In the genomic region with DNA sequence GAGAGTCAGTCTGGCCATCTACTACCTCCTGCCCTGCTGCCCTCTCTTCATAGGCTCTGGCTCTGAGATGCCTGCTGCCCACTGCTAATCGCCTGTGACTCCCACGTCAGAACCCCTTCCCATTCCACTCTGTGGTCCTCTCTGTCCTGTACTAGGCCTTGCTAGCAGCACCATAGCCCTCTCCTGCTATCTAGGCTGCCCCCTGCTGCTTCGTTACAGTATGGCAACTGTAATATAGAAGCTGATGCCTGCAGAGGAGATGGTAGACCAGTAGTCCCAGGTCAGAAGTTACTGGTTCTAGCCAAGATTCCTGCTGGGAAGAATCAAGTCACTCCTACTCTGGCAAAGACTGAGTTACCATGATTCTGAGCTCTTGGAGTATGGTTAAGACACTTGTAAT, we compare ENCODE assay signal across 8 mouse cellular contexts. TPM values are rescaled to one million over a fixed set of nuclear protein-coding genes. Genes with fewer than 3 reads are reported as not detected.
DNase-seq lines count a peak whose midpoint lies in the region; ATAC-seq and TF ChIP-seq lines count a peak whose summit lies in the region.

No protein-coding gene starts in this region.

- no peak for TF ChIP-seq EP300 in heart, postnatal 0 days (IDR thresholded peaks at IDR 0.05; ENCODE audit: low read depth)

- no peak for ATAC-seq in heart, postnatal 0 days (ENCODE audit: insufficient read depth, low read depth)
- no peak for ATAC-seq in heart, embryonic 12.5 days (ENCODE audit: insufficient number of reproducible peaks, low FRiP score)
- peak; percentile 54 for ATAC-seq in activated CD4-positive, CD25-positive, alpha-beta regulatory T cell, adult 4 months
- ATAC-seq in erythroid progenitor cell, adult 5-6 weeks (replicated peaks; ENCODE audit: low FRiP score, poor library complexity, severe bottlenecking) = 0 out of 2 replicates have a peak, but pooled peaks have one; percentile 30

- peak; percentile 19 for DNase-seq in heart, postnatal 0 days (ENCODE audit: low spot score)
- DNase-seq in CD4-positive, CD25-positive, alpha-beta regulatory T cell, adult 2 months (ENCODE audit: low read depth, low spot score) = peak; percentile 88
- peak; percentile 60 for DNase-seq in liver
- peak; percentile 19 for DNase-seq in spleen, adult 12 weeks (ENCODE audit: low spot score)
- no peak for DNase-seq in left cerebral cortex, adult 11 months (ENCODE audit: low spot score)

- TF ChIP-seq CTCF in heart, postnatal 0 days (IDR thresholded peaks at IDR 0.05; ENCODE audit: low read depth) = peak; percentile 66

- H3K9ac ChIP-seq in heart, postnatal 0 days (replicated peaks; ENCODE audit: low read depth, low read length) = no peak overlapping the region
- H3K9ac ChIP-seq in heart, embryonic 12.5 days = no peak overlapping the region

- H3K9me3 ChIP-seq in heart, postnatal 0 days (replicated peaks; ENCODE audit: control insufficient read depth, low read length) = no peaks in the 10 kb centered on the region
- H3K9me3 ChIP-seq in heart, embryonic 12.5 days (replicated peaks) = no peaks in the 10 kb centered on the region

- no peaks in the 10 kb centered on the region for H3K27me3 ChIP-seq in heart, postnatal 0 days (ENCODE audit: control insufficient read depth, insufficient read depth, low read length)
- H3K27me3 ChIP-seq in heart, embryonic 12.5 days (replicated peaks) = no peaks in the 10 kb centered on the region

- no peak overlapping the region for H3K27ac ChIP-seq in heart, postnatal 0 days (ENCODE audit: low read depth)
- no peak overlapping the region for H3K27ac ChIP-seq in heart, embryonic 12.5 days (ENCODE audit: poor library complexity, severe bottlenecking)

- WGBS in heart, postnatal 0 days = 55% methylated on average over 3 of the region's 3 CpGs
- WGBS in heart, embryonic 12.5 days = 65% methylated on average over 3 of the region's 3 CpGs

- no peaks in the 10 kb centered on the region for H3K36me3 ChIP-seq in heart, postnatal 0 days (replicated peaks; ENCODE audit: control insufficient read depth, insufficient read depth, low read length)
- no peaks in the 10 kb centered on the region for H3K36me3 ChIP-seq in heart, embryonic 12.5 days

- H3K4me2 ChIP-seq in heart, postnatal 0 days (ENCODE audit: low read depth, low read length) = no peak overlapping the region
- H3K4me2 ChIP-seq in heart, embryonic 12.5 days = no peak overlapping the region

- no peak overlapping the region for H3K4me3 ChIP-seq in heart, postnatal 0 days (ENCODE audit: low read depth, low read length)
- no peak overlapping the region for H3K4me3 ChIP-seq in heart, embryonic 12.5 days

- peaks cover 11% of the 10 kb centered on the region; the same call in 1 of the 2 replicates for H3K4me1 ChIP-seq in heart, postnatal 0 days (ENCODE audit: control insufficient read depth, insufficient read depth)
- H3K4me1 ChIP-seq in heart, embryonic 12.5 days (replicated peaks) = peaks cover 8% of the 10 kb centered on the region

RNA-seq across cellular contexts. Expression of a gene that starts 33.0 kb away (rescaled TPM):
- total RNA-seq in heart, postnatal 0 days (2014; rRNA removed; ENCODE audit: low replicate concordance) = 3.0 and 6.3 TPM in 2 replicates
- 2.5 and 3.4 TPM in 2 replicates for polyA plus RNA-seq in heart, postnatal 0 days (2015; fragmentation: Nextera tagmentation; extraction: Ambion mirVana)
- 2.2 and 2.5 TPM in 2 replicates for polyA plus RNA-seq in heart, embryonic 12.5 days (2016; fragmentation: Nextera tagmentation; extraction: Ambion mirVana)
- polyA plus RNA-seq in activated CD4-positive, CD25-positive, alpha-beta regulatory T cell, adult 4 months (2017; shearing (Covaris generic)) = 10 to 100 TPM in 1 of 2 experiments, 1 to 10 TPM in 1; 4.3 to 16.1 TPM
- total RNA-seq in erythroid progenitor cell, adult 5-6 weeks (2015; ENCODE audit: low replicate concordance) = not detected in 2 replicates
- total RNA-seq in erythroid progenitor cell, adult 5-6 weeks (2017; ENCODE audit: low replicate concordance) = 0.77 TPM in 1 of 2 replicates, not detected in the other

Comparison
In these comparisons a context has a peak if more than half of its experiments do, and no peak if none do; other contexts are left out.
1. ATAC-seq: peak in activated CD4-positive, CD25-positive, alpha-beta regulatory T cell, adult 4 months (single experiment) and erythroid progenitor cell, adult 5-6 weeks (single experiment); none in heart, postnatal 0 days (single experiment) and heart, embryonic 12.5 days (single experiment).